29 mouse cellular contexts compared by ENCODE assay signal in genomic region chr1:78595521-78596139, GRCm38 (mm10).
DNase-seq lines count a peak whose midpoint lies in the region; ATAC-seq lines count a peak whose summit lies in the region.
"Had no signal": no experiment of that assay in that cellular context is flagged by ENCODE, and none has a peak within 500 bp of the region (broad histone marks: within the 10 kb centered on the region; RNA-seq: fewer than 3 reads in every experiment).

No protein-coding gene starts in this region.

- no peaks in the 10 kb centered on the region for H3K36me3 ChIP-seq in heart, embryonic 11.5 days (ENCODE audit: control insufficient read depth, insufficient read depth, low read length)
- no peaks in the 10 kb centered on the region for H3K36me3 ChIP-seq in hindbrain, embryonic 11.5 days (ENCODE audit: control insufficient read depth, insufficient read depth, low read length)
- H3K36me3 ChIP-seq: heart, embryonic 12.5 days; hindbrain, embryonic 10.5 days; limb, embryonic 12.5 days; liver, embryonic 15.5 days; midbrain, embryonic 12.5 days had no signal

- H3K9me3 ChIP-seq in heart, embryonic 11.5 days (replicated peaks; ENCODE audit: control insufficient read depth, low read length) = no peaks in the 10 kb centered on the region
- no peaks in the 10 kb centered on the region for H3K9me3 ChIP-seq in hindbrain, embryonic 11.5 days (ENCODE audit: control insufficient read depth, low read length)
- H3K9me3 ChIP-seq: forebrain, embryonic 13.5 days; heart, embryonic 12.5 days; hindbrain, embryonic 10.5 days; limb, embryonic 12.5 days; liver, embryonic 15.5 days; midbrain, embryonic 12.5 days had no signal

- no peak overlapping the region for H3K4me3 ChIP-seq in heart, embryonic 11.5 days (ENCODE audit: low read depth, low read length)
- H3K4me3 ChIP-seq in hindbrain, embryonic 11.5 days (ENCODE audit: low read depth, low read length) = no peak overlapping the region
- H3K4me3 ChIP-seq: forebrain, embryonic 13.5 days; heart, embryonic 12.5 days; hindbrain, embryonic 10.5 days; limb, embryonic 12.5 days; liver, embryonic 15.5 days; midbrain, embryonic 12.5 days had no signal

- no peaks in the 10 kb centered on the region for H3K27me3 ChIP-seq in heart, embryonic 11.5 days (ENCODE audit: control insufficient read depth, insufficient read depth, low read length)
- H3K27me3 ChIP-seq in hindbrain, embryonic 11.5 days (ENCODE audit: control insufficient read depth, insufficient read depth, low read length) = no peaks in the 10 kb centered on the region
- H3K27me3 ChIP-seq: forebrain, embryonic 13.5 days; heart, embryonic 12.5 days; limb, embryonic 12.5 days; liver, embryonic 15.5 days; midbrain, embryonic 12.5 days had no signal

- peaks cover 12% of the 10 kb centered on the region for H3K4me1 ChIP-seq in heart, embryonic 11.5 days (ENCODE audit: control insufficient read depth, insufficient read depth, low read length)
- H3K4me1 ChIP-seq in hindbrain, embryonic 11.5 days (replicated peaks; ENCODE audit: control insufficient read depth, insufficient read depth, low read length) = no peaks in the 10 kb centered on the region
- H3K4me1 ChIP-seq: liver, embryonic 15.5 days had no signal

- DNase-seq in heart, adult 11 months = peak; percentile 53
- DNase-seq in Muller cell, postnatal 12 days (ENCODE audit: inconsistent ontology term) = peak; percentile 43
- peak; percentile 30 for DNase-seq in retina, postnatal 1 day
- DNase-seq in hindbrain, embryonic 11.5 days (ENCODE audit: low spot score) = no peak
- no peak for DNase-seq in cerebellum, adult 11 months
- DNase-seq: adrenal gland, adult 2 months; adrenal gland, postnatal 36 days; B cell, adult 2 months; cerebellum, adult 8-10 months; cerebellum, postnatal 36 days; gastrocnemius, postnatal 10 days; kidney, adult 18-20 months; kidney, postnatal 4 days; layer of hippocampus, adult 9-11 months; lung, embryonic 14.5 days; lung, postnatal 14 days; right cerebral cortex, adult 18-20 months; spleen, adult 18-20 months; thymus, postnatal 14 days had no signal

- no peak overlapping the region for H3K27ac ChIP-seq in heart, embryonic 11.5 days (ENCODE audit: low read depth, low read length)
- no peak overlapping the region for H3K27ac ChIP-seq in hindbrain, embryonic 11.5 days (ENCODE audit: low read depth, low read length)
- H3K27ac ChIP-seq: forebrain, embryonic 13.5 days; hindbrain, embryonic 10.5 days; limb, embryonic 12.5 days; liver, embryonic 15.5 days; midbrain, embryonic 12.5 days had no signal

- no peak overlapping the region for H3K9ac ChIP-seq in heart, embryonic 11.5 days (ENCODE audit: low read depth, low read length)
- H3K9ac ChIP-seq in hindbrain, embryonic 11.5 days (ENCODE audit: low read depth, low read length) = no peak overlapping the region
- H3K9ac ChIP-seq: forebrain, embryonic 13.5 days; heart, embryonic 12.5 days; limb, embryonic 12.5 days; liver, embryonic 15.5 days; lung, embryonic 14.5 days; midbrain, embryonic 12.5 days had no signal

- no peak overlapping the region for H3K4me2 ChIP-seq in heart, embryonic 11.5 days
- no peak overlapping the region for H3K4me2 ChIP-seq in hindbrain, embryonic 11.5 days (replicated peaks; ENCODE audit: low read depth, low read length)
- H3K4me2 ChIP-seq: forebrain, embryonic 13.5 days; heart, embryonic 12.5 days; limb, embryonic 12.5 days; liver, embryonic 15.5 days; lung, embryonic 14.5 days; midbrain, embryonic 12.5 days had no signal

- 68% methylated on average over 14 of the region's 14 CpGs for WGBS in heart, embryonic 11.5 days (ENCODE audit: insufficient replicate concordance)
- 78% methylated on average over 14 of the region's 14 CpGs for WGBS in hindbrain, embryonic 11.5 days

- ATAC-seq in heart, embryonic 11.5 days (replicated peaks; ENCODE audit: insufficient number of reproducible peaks, low FRiP score, low TSS enrichment) = no peak
- peak; percentile 27 to 59; a peak in 2 of 4 replicates for ATAC-seq in hematopoietic stem cell, adult 5-6 weeks (replicated peaks in 1 of 2; ENCODE audit: insufficient read depth in 1 of 2, low FRiP score in 2 of 2, low TSS enrichment in 1 of 2, low read depth in 1 of 2, poor library complexity in 2 of 2, severe bottlenecking in 2 of 2)
- ATAC-seq in hindbrain, embryonic 11.5 days (ENCODE audit: low FRiP score) = no peak
- ATAC-seq: activated CD4-positive, CD25-positive, alpha-beta regulatory T cell, adult 4 months; forebrain, embryonic 13.5 days; hindbrain, embryonic 16.5 days had no signal

Comparison
In these comparisons a context has a peak if more than half of its experiments do, and no peak if none do; other contexts are left out.
1. DNase-seq: peak in heart, adult 11 months (single experiment), Muller cell, postnatal 12 days (single experiment) and retina, postnatal 1 day (single experiment); none in hindbrain, embryonic 11.5 days (single experiment) and cerebellum, adult 11 months (single experiment).
2. ATAC-seq: peak in hematopoietic stem cell, adult 5-6 weeks (2 of 2); none in heart, embryonic 11.5 days (single experiment) and hindbrain, embryonic 11.5 days (single experiment).